Mouse (Mus musculus): Measurements from ENCODE around the gene Olfr492. TPM values are rescaled to one million over a fixed set of nuclear protein-coding genes. Genes with fewer than 3 reads are reported as not detected.

The Olfr492 gene
- not detected for polyA plus RNA-seq (2017; shearing (Covaris generic))

DNA sequence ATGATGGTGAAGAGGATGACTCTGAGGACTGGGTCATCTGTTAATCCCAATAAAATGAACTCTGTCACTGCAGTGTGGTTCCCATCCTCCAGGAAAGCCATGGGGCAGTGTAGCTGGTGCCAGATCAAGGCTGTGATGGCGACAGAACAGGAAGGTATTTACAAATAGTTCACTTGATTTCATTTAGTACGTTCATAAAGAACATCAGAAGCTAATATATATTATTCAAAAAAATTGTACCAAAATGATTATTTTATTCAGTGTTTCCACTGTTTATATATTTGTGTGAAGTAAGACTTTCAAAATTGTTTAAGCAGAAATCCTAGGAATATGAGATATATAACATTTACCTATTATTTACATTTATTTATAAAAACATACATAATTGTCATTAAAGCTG is at the start of gene Olfr492:
Gene Olfr492 (minus strand): TSS at position 101 of the 400 bp plus-strand sequence.

GRCm38 (mm10) chr7:108365035-108365434 is 41.6 kb upstream of the Olfr492 start, which contains the start of gene Olfr494:
TSS of gene Olfr494 (plus strand) at chr7:108365335.

DNA sequence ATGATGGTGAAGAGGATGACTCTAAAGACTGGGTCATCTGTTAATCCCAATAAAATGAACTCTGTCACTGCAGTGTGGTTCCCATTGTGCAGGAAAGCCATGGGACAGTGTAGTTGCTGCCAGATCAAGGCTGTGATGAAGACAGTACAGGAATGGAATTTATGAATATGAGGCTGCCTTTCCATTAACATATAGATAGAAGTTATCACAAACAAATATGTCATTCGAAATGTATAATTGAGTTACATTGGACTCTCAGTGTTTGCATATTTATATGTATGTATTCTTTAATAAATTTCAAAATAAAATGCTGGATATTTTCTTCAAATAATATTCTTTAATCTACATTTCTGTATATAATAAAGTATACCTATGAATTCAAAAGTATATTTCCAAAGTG is 23.4 kb upstream of the Olfr492 start, which contains the start of gene Olfr493:
Gene Olfr493 (minus strand): TSS at position 101 of the 400 bp plus-strand sequence.

DNA sequence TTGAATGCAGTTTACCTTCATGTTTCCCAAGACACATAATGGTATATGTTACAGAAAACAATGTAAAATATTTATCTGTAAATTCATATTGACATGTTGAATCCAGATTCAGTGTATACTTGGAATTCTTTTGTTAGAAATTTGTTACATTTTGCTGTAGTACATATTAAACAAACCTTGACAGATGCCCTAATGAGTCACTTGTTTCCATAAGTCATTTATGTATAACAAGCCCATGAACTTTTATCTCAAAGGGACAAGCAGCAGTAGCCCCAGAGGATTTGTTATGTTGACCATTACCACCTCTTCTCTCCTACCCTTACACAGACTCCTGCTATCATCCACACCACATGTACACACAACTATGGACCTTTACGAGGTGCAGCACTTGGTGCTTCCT is 10.3 kb downstream of the Olfr492 start, which contains the start of gene Olfr491:
Gene Olfr491 (plus strand): TSS at position 301 of the 400 bp plus-strand sequence.

DNA sequence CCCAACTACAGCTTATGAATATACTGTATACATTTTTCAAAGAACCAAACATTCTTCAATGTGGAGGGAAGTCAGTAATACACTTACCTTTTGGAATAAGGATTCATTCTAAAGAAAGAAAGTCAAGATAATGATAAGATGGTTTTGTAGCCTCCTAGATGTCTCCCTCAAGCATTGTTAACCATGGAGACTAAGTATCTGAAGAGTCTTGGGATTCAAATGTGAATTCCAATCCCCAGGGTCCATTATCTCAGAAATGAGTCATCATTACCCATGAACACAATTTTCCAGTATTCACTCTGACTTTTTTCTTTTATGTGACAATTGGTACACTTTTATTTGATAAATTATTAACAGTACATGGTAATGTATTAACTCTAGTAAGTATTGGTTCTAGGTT is 34.6 kb downstream of the Olfr492 start, which contains the start of gene Olfr490:
Gene Olfr490 (minus strand): TSS at position 101 of the 400 bp plus-strand sequence.

Other genes with a start within 250 kb of the Olfr492 start
- gene Olfr481, start 243.8 kb downstream of the Olfr492 start, polyA plus RNA-seq (2017; shearing (Covaris generic)), result under 1 TPM; 0.13 to 0.95 TPM
- gene Olfr482, start 226.1 kb downstream of the Olfr492 start, polyA plus RNA-seq (2017; shearing (Covaris generic)), result 1 to 10 TPM in 1 of 2 experiments, under 1 TPM in 1; 0.14 to 1.3 TPM
- gene Olfr483, start 222.8 kb downstream of the Olfr492 start, polyA plus RNA-seq (2017; shearing (Covaris generic)), result under 1 TPM in 1 of 2 experiments, not detected in 1; 0.30 TPM
- not detected for gene Olfr484, start 196.2 kb downstream of the Olfr492 start, polyA plus RNA-seq (2017; shearing (Covaris generic))
- gene Olfr485, start 163.8 kb downstream of the Olfr492 start, polyA plus RNA-seq (2017; shearing (Covaris generic)), result under 1 TPM in 1 of 2 experiments, not detected in 1; 0.17 TPM
- not detected for gene Olfr486, start 150.9 kb downstream of the Olfr492 start, polyA plus RNA-seq (2017; shearing (Covaris generic))
- not detected for gene Olfr487, start 109.0 kb downstream of the Olfr492 start, polyA plus RNA-seq (2017; shearing (Covaris generic))
- gene Olfr488, start 65.3 kb downstream of the Olfr492 start, polyA plus RNA-seq (2017; shearing (Covaris generic)), result under 1 TPM; 0.31 to 0.83 TPM
- under 1 TPM in 1 of 2 experiments, not detected in 1; 0.17 TPM for gene Olfr490, start 34.7 kb downstream of the Olfr492 start, polyA plus RNA-seq (2017; shearing (Covaris generic))
- gene Olfr491, start 10.2 kb downstream of the Olfr492 start, polyA plus RNA-seq (2017; shearing (Covaris generic)), result 1 to 10 TPM in 1 of 2 experiments, not detected in 1; 1.1 TPM
- not detected for gene Olfr493, start 23.3 kb upstream of the Olfr492 start, polyA plus RNA-seq (2017; shearing (Covaris generic))
- gene Olfr494, start 41.7 kb upstream of the Olfr492 start, polyA plus RNA-seq (2017; shearing (Covaris generic)), result not detected
- gene Olfr495, start 69.5 kb upstream of the Olfr492 start, polyA plus RNA-seq (2017; shearing (Covaris generic)), result not detected
- not detected for gene Olfr497, start 96.7 kb upstream of the Olfr492 start, polyA plus RNA-seq (2017; shearing (Covaris generic))
- gene Olfr498, start 141.7 kb upstream of the Olfr492 start, polyA plus RNA-seq (2017; shearing (Covaris generic)), result not detected
- 1 to 10 TPM in 1 of 2 experiments, under 1 TPM in 1; 0.13 to 1.1 TPM for gene Olfr502, start 201.4 kb upstream of the Olfr492 start, polyA plus RNA-seq (2017; shearing (Covaris generic))
- gene Olfr503, start 220.9 kb upstream of the Olfr492 start, polyA plus RNA-seq (2017; shearing (Covaris generic)), result 1 to 10 TPM in 1 of 2 experiments, not detected in 1; 1.2 TPM
- gene Olfr504, start 242.1 kb upstream of the Olfr492 start, polyA plus RNA-seq (2017; shearing (Covaris generic)), result under 1 TPM in 1 of 2 experiments, not detected in 1; 0.75 TPM